Mouse (Mus musculus): ENCODE measurements at regions not wholly inside any gene's neighbourhood (a gene's known extent, or its start where the extent isn't known, plus 50 kb on each side); places are given as distances from the start of the nearest gene placed in this dataset.

GRCm38 (mm10) chr3:15065681-15066080 lies 179.6 kb downstream of the Car2 start:
- Histone ChIP-seq H3K4me3 (no peak overlapping the region), H3K27ac (no peak overlapping the region)
- DNase-seq = no peak
- intact Hi-C loops (cut with DNase I) = no loop called here
- no peak for TF ChIP-seq CTCF (IDR thresholded peaks at IDR 0.05)

- no peak overlapping the region for H3K4me3 ChIP-seq
- intact Hi-C loops (cut with DNase I) = no loop called here
- no peak overlapping the region for H3K27ac ChIP-seq
- TF ChIP-seq CTCF (IDR thresholded peaks at IDR 0.05) = no peak
- no peak for DNase-seq
Measured at GRCm38 (mm10) chr3:15068256-15068655, 182.2 kb downstream of the Car2 start.

- no peak for TF ChIP-seq CTCF (IDR thresholded peaks at IDR 0.05)
- Histone ChIP-seq H3K4me3 (no peak overlapping the region), H3K27ac (no peak overlapping the region)
- intact Hi-C loops (cut with DNase I) = no loop called here
- DNase-seq = no peak
Measured at GRCm38 (mm10) chr3:15071030-15071883, 185.2 kb downstream of the Car2 start.

GRCm38 (mm10) chr3:15073405-15073804 lies 187.3 kb downstream of the Car2 start:
- DNase-seq = no peak

GRCm38 (mm10) chr3:15073847-15074246 lies 187.8 kb downstream of the Car2 start:
- intact Hi-C loops (cut with DNase I) = no loop called here
- Histone ChIP-seq H3K4me3 (no peak overlapping the region), H3K27ac (no peak overlapping the region)
- DNase-seq = no peak
- no peak for TF ChIP-seq CTCF (IDR thresholded peaks at IDR 0.05)

More at GRCm38 (mm10) chr3:15073405-15073804, 187.3 kb downstream of the Car2 start:
- intact Hi-C loops (cut with DNase I) = no loop called here
- TF ChIP-seq CTCF (IDR thresholded peaks at IDR 0.05) = no peak
- Histone ChIP-seq H3K4me3 (no peak overlapping the region), H3K27ac (no peak overlapping the region)

- no peak overlapping the region for H3K27ac ChIP-seq
- DNase-seq = no peak
- TF ChIP-seq CTCF (IDR thresholded peaks at IDR 0.05) = no peak
- no peak overlapping the region for H3K4me3 ChIP-seq
- intact Hi-C loops (cut with DNase I) = no loop called here
Measured at GRCm38 (mm10) chr3:15074949-15075348, 188.9 kb downstream of the Car2 start.

- peak; percentile 45 for TF ChIP-seq CTCF (IDR thresholded peaks at IDR 0.05)
- H3K4me3 ChIP-seq = no peak overlapping the region
- H3K27ac ChIP-seq = no peak overlapping the region
- intact Hi-C loops (cut with DNase I) = loop anchor here (10.0 kb wide), 1 partner anchor 205 kb away; the partner anchor contains the start of gene Car2
- no peak for DNase-seq
Measured at GRCm38 (mm10) chr3:15090124-15090523, 204.1 kb downstream of the Car2 start.

GRCm38 (mm10) chr3:15098206-15098817 lies 212.2 kb downstream of the Car2 start:
- no peak for DNase-seq
- no peak overlapping the region for H3K4me3 ChIP-seq
- H3K27ac ChIP-seq = no peak overlapping the region
- intact Hi-C loops (cut with DNase I) = loop anchor here (10.0 kb wide), 1 partner anchor 214 kb away; the partner anchor contains the start of gene Car2
- no peak for TF ChIP-seq CTCF (IDR thresholded peaks at IDR 0.05)

GRCm38 (mm10) chr3:15098981-15099380 lies 212.9 kb downstream of the Car2 start:
- intact Hi-C loops (cut with DNase I) = loop anchor here (10.0 kb wide), 1 partner anchor 214 kb away; the partner anchor contains the start of gene Car2
- TF ChIP-seq CTCF (IDR thresholded peaks at IDR 0.05) = no peak
- Histone ChIP-seq H3K27ac (no peak overlapping the region), H3K4me3 (no peak overlapping the region)
- DNase-seq = no peak

GRCm38 (mm10) chr3:15105627-15106026 lies 219.6 kb downstream of the Car2 start:
- intact Hi-C loops (cut with DNase I) = no loop called here
- Histone ChIP-seq H3K27ac (no peak overlapping the region), H3K4me3 (no peak overlapping the region)
- TF ChIP-seq CTCF (IDR thresholded peaks at IDR 0.05) = no peak
- DNase-seq = no peak

GRCm38 (mm10) chr3:15106281-15106680 lies 220.2 kb downstream of the Car2 start:
- no peak for TF ChIP-seq CTCF (IDR thresholded peaks at IDR 0.05)
- intact Hi-C loops (cut with DNase I) = no loop called here
- no peak for DNase-seq

GRCm38 (mm10) chr3:15107301-15107700 lies 221.2 kb downstream of the Car2 start:
- no peak for TF ChIP-seq CTCF (IDR thresholded peaks at IDR 0.05)
- Histone ChIP-seq H3K27ac (no peak overlapping the region), H3K4me3 (no peak overlapping the region)
- intact Hi-C loops (cut with DNase I) = no loop called here
- no peak for DNase-seq

More at GRCm38 (mm10) chr3:15106281-15106680, 220.2 kb downstream of the Car2 start:
- H3K4me3 ChIP-seq = no peak overlapping the region
- no peak overlapping the region for H3K27ac ChIP-seq

GRCm38 (mm10) chr3:15108239-15108934 lies 222.3 kb downstream of the Car2 start:
- no peak for TF ChIP-seq CTCF (IDR thresholded peaks at IDR 0.05)
- no peak for DNase-seq
- intact Hi-C loops (cut with DNase I) = no loop called here
- H3K27ac ChIP-seq = no peak overlapping the region
- H3K4me3 ChIP-seq = no peak overlapping the region
